Comparison of ENCODE assay signal across 9 mouse cellular contexts in genomic region chr15:27715331-27715730, GRCm38 (mm10). TPM values are rescaled to one million over a fixed set of nuclear protein-coding genes. Genes with fewer than 3 reads are reported as not detected.
DNase-seq lines count a peak whose midpoint lies in the region; ATAC-seq lines count a peak whose summit lies in the region.
"Had no signal": no experiment of that assay in that cellular context is flagged by ENCODE, and none has a peak within 500 bp of the region (broad histone marks: within the 10 kb centered on the region; RNA-seq: fewer than 3 reads in every experiment).

No protein-coding gene starts in this region.

- H3K4me3 ChIP-seq in midbrain, embryonic 11.5 days (ENCODE audit: low read depth, low read length) = no peak overlapping the region
- no peak overlapping the region for H3K4me3 ChIP-seq in midbrain, embryonic 10.5 days
- H3K4me3 ChIP-seq in kidney, embryonic 14.5 days (ENCODE audit: low read length) = no peak overlapping the region

- H3K27me3 ChIP-seq in midbrain, embryonic 11.5 days (ENCODE audit: control insufficient read depth, insufficient read depth, low read length) = no peaks in the 10 kb centered on the region
- no peaks in the 10 kb centered on the region for H3K27me3 ChIP-seq in midbrain, embryonic 10.5 days (ENCODE audit: low read depth, poor library complexity, severe bottlenecking)
- H3K27me3 ChIP-seq in kidney, embryonic 14.5 days (ENCODE audit: control insufficient read depth, insufficient read depth, low read length) = no peaks in the 10 kb centered on the region

- no peaks in the 10 kb centered on the region for H3K36me3 ChIP-seq in midbrain, embryonic 11.5 days (ENCODE audit: control insufficient read depth, insufficient read depth, low read length)
- no peaks in the 10 kb centered on the region for H3K36me3 ChIP-seq in midbrain, embryonic 10.5 days
- no peaks in the 10 kb centered on the region for H3K36me3 ChIP-seq in kidney, embryonic 14.5 days (ENCODE audit: control insufficient read depth, insufficient read depth, low read length)
- H3K36me3 ChIP-seq: G1E had no signal

- no peak overlapping the region for H3K9ac ChIP-seq in midbrain, embryonic 11.5 days (ENCODE audit: low read length)
- H3K9ac ChIP-seq in kidney, embryonic 14.5 days (ENCODE audit: low read depth, low read length) = no peak overlapping the region

- 30% methylated on average over 3 of the region's 3 CpGs for WGBS in midbrain, embryonic 11.5 days
- WGBS in midbrain, embryonic 10.5 days = 30% methylated on average over 3 of the region's 3 CpGs
- WGBS in kidney, embryonic 14.5 days = 29% methylated on average over 3 of the region's 3 CpGs

- H3K9me3 ChIP-seq in midbrain, embryonic 11.5 days (ENCODE audit: control insufficient read depth, low read length) = no peaks in the 10 kb centered on the region
- no peaks in the 10 kb centered on the region for H3K9me3 ChIP-seq in midbrain, embryonic 10.5 days (replicated peaks)
- H3K9me3 ChIP-seq in kidney, embryonic 14.5 days (ENCODE audit: control insufficient read depth, low read length) = no peaks in the 10 kb centered on the region
- H3K9me3 ChIP-seq: G1E had no signal

- ATAC-seq in cerebellum, adult (ENCODE audit: insufficient number of reproducible peaks, low FRiP score, low TSS enrichment) = peak; percentile 61; the same call in 1 of the 2 replicates
- 0 out of 2 replicates have a peak, but pooled peaks have one; percentile 16 for ATAC-seq in midbrain, embryonic 11.5 days (ENCODE audit: low FRiP score)
- peak; percentile 64; the same call in 1 of the 2 replicates for ATAC-seq in kidney, embryonic 14.5 days (ENCODE audit: low FRiP score, low TSS enrichment)

- H3K4me1 ChIP-seq in midbrain, embryonic 11.5 days (ENCODE audit: control insufficient read depth, insufficient read depth, low read length) = no peaks in the 10 kb centered on the region
- H3K4me1 ChIP-seq in midbrain, embryonic 10.5 days = peaks cover 11% of the 10 kb centered on the region
- no peaks in the 10 kb centered on the region for H3K4me1 ChIP-seq in kidney, embryonic 14.5 days (ENCODE audit: control insufficient read depth, insufficient read depth, low read length)

- H3K27ac ChIP-seq in midbrain, embryonic 11.5 days (ENCODE audit: low read depth, low read length) = no peak overlapping the region
- H3K27ac ChIP-seq in midbrain, embryonic 10.5 days (replicated peaks) = no peak overlapping the region
- no peak overlapping the region for H3K27ac ChIP-seq in kidney, embryonic 14.5 days (ENCODE audit: low read depth, low read length)

- no peak overlapping the region for H3K4me2 ChIP-seq in midbrain, embryonic 11.5 days
- H3K4me2 ChIP-seq in kidney, embryonic 14.5 days (replicated peaks; ENCODE audit: low read depth, low read length) = no peak overlapping the region

- no peak for DNase-seq in cerebellum, adult 11-12 months
- peak; percentile 83 for DNase-seq in midbrain, embryonic 11.5 days (ENCODE audit: low spot score, missing footprints)
- DNase-seq in midbrain, embryonic 10.5 days (ENCODE audit: low spot score) = no peak
- peak; percentile 64 for DNase-seq in cerebellum, postnatal 10 days
- peak; percentile 71 for DNase-seq in lung, postnatal 36 days
- DNase-seq in thymus, postnatal 10 days (ENCODE audit: low spot score in 2 of 2) = peak; percentile 73 to 74

RNA-seq across cellular contexts. Expression of gene Otulinl, which starts 34.0 kb away (rescaled TPM):
- 6.1 and 7.5 TPM in 2 replicates for polyA plus RNA-seq in midbrain, embryonic 11.5 days (2014; fragmentation: Nextera tagmentation; extraction: Ambion mirVana)
- 5.9 and 6.1 TPM in 2 replicates for polyA plus RNA-seq in midbrain, embryonic 10.5 days (2016; fragmentation: Nextera tagmentation; extraction: Ambion mirVana)
- 25.1 and 26.0 TPM in 2 replicates for polyA plus RNA-seq in kidney, embryonic 14.5 days (2014; fragmentation: Nextera tagmentation; extraction: Ambion mirVana)
- polyA plus RNA-seq: G1E had no signal

Comparison
In these comparisons a context has a peak if more than half of its experiments do, and no peak if none do; other contexts are left out.
1. DNase-seq: peak in midbrain, embryonic 11.5 days (single experiment), cerebellum, postnatal 10 days (2 of 2), lung, postnatal 36 days (single experiment) and thymus, postnatal 10 days (2 of 2); none in cerebellum, adult 11-12 months (single experiment) and midbrain, embryonic 10.5 days (single experiment).
2. Peak in every context shown above with its lines, with median percentiles within 50 percentile points of each other: ATAC-seq.